Mouse (Mus musculus) ES-E14 (cell line): ENCODE measurements around the gene Srgap2. TPM values are rescaled to one million over a fixed set of nuclear protein-coding genes. Genes with fewer than 3 reads are reported as not detected.

ENCODE experiments used
- DNase-seq: peaks from one replicate; pipeline ENCODE4 v3.0.0-alpha.2; 2013; ENCODE audit warnings: low read depth, low spot score
- H3K27ac ChIP-seq: 2 replicates; pipeline ENCODE4 v1.5.1; 2012; ENCODE audit warnings: low read depth, mild to moderate bottlenecking, low read length, moderate library complexity, mixed read lengths; ENCODE audit not compliant: poor library complexity, insufficient read depth, severe bottlenecking
- H3K36me3 ChIP-seq: 2 replicates; pipeline ENCODE4 v1.6.1; 2012; ENCODE audit warnings: mild to moderate bottlenecking, low read length, moderate library complexity, mixed read lengths; ENCODE audit not compliant: control insufficient read depth, poor library complexity, insufficient read depth, severe bottlenecking
- H3K4me1 ChIP-seq, 2 experiments: fragments of 150-350 bp in 1 of 2; sonication (generic) in 1 of 2; 2 replicates each; pipeline ENCODE4 v1.6.1; 2012; ENCODE audit warnings: low read length in 2 of 2, mild to moderate bottlenecking in 1 of 2, mixed read lengths in 1 of 2; ENCODE audit not compliant: control insufficient read depth in 2 of 2, insufficient read depth in 2 of 2, poor library complexity in 1 of 2
- H3K4me3 ChIP-seq, 2 experiments: fragments of 150-350 bp in 1 of 2; sonication (generic) in 1 of 2; 2 replicates each; pipeline ENCODE4 v1.5.1; 2012; ENCODE audit warnings: low read length in 2 of 2, low read depth in 1 of 2, mild to moderate bottlenecking in 1 of 2, mixed read lengths in 1 of 2; ENCODE audit not compliant: insufficient read depth in 1 of 2, poor library complexity in 1 of 2, severe bottlenecking in 1 of 2
- H3K9ac ChIP-seq: 2 replicates; pipeline ENCODE4 v1.6.1; 2012; ENCODE audit warnings: low read depth, mild to moderate bottlenecking, low read length, mixed read lengths; ENCODE audit not compliant: poor library complexity, insufficient read depth, severe bottlenecking
- H3K9me3 ChIP-seq: fragments of 150-350 bp; sonication (generic); 2 replicates; pipeline ENCODE4 v1.6.1; 2012; ENCODE audit warnings: low read depth, mild to moderate bottlenecking, low read length; ENCODE audit not compliant: control insufficient read depth, insufficient read depth
- CHD2 ChIP-seq: IDR thresholded peaks from 2 replicates; pipeline ENCODE4 v1.6.1; 2014; ENCODE audit warnings: mild to moderate bottlenecking, low read depth, low read length, inconsistent platforms
- HCFC1 ChIP-seq: IDR thresholded peaks from 2 replicates; pipeline ENCODE4 v1.6.1; 2012; ENCODE audit warnings: low read length, inconsistent platforms, borderline replicate concordance; ENCODE audit not compliant: insufficient read depth
- MAFK ChIP-seq: IDR thresholded peaks from 2 replicates; pipeline ENCODE4 v1.6.1; 2014; ENCODE audit warnings: mild to moderate bottlenecking, low read depth, low read length, inconsistent platforms; ENCODE audit not compliant: insufficient read depth
- ZC3H11A ChIP-seq: IDR thresholded peaks from 2 replicates; pipeline ENCODE4 v1.6.1; 2012; ENCODE audit warnings: low read depth, mild to moderate bottlenecking, inconsistent platforms, low read length, borderline replicate concordance
- ZNF384 ChIP-seq: IDR thresholded peaks from 2 replicates; pipeline ENCODE4 v1.6.1; 2012; ENCODE audit warnings: low read depth, low read length, inconsistent platforms
- in situ Hi-C, 2 experiments: fragments of 600-800 bp; cut with MboI; formaldehyde crosslinking; loops; one replicate each; pipeline ENCODE4 v1.15.1; 2025; ENCODE audit warnings: low sequenced_read_pairs in 2 of 2, inconsistent platforms in 1 of 2; ENCODE audit not compliant: unreplicated experiment in 2 of 2
- total RNA-seq: library from RNA; depleted of rRNA; stranded (reverse); fragments of 300-350 nt; gene quantifications from 2 replicates; pipeline ENCODE4 v1.2.3, GENCODE M21; 2012

Gene Srgap2
- total RNA-seq, 1 experiment = 26.4 TPM

- H3K9ac ChIP-seq = no peak overlapping the region
- H3K36me3 ChIP-seq = no peaks in the 10 kb centered on the region
- H3K4me3 ChIP-seq = no peak overlapping the region
- no peak for DNase-seq
- no peaks in the 10 kb centered on the region for H3K9me3 ChIP-seq
- no peaks in the 10 kb centered on the region for H3K4me1 ChIP-seq
- TF ChIP-seq MAFK = no peak
- no peak for TF ChIP-seq ZNF384
- TF ChIP-seq ZC3H11A = no peak
- TF ChIP-seq CHD2 = no peak
- TF ChIP-seq HCFC1 = no peak
- peak overlapping the region; percentile 22; the same call in 1 of the 2 replicates for H3K27ac ChIP-seq
- in situ Hi-C loops = loop anchor here in 1 of 2 experiments (25.0 kb wide), 1 partner anchor 275 kb away; the partner anchor contains the start of gene Ikbke
Measured at GRCm38 (mm10) chr1:131562081-131562480, 34.9 kb upstream of the Srgap2 start.

- DNase-seq = no peak
- TF ChIP-seq HCFC1 (no peak), ZNF384 (no peak), MAFK (no peak), CHD2 (no peak), ZC3H11A (no peak)
- H3K9ac ChIP-seq = no peak overlapping the region
- no peaks in the 10 kb centered on the region for H3K4me1 ChIP-seq
- no peak overlapping the region for H3K4me3 ChIP-seq
- H3K9me3 ChIP-seq = no peaks in the 10 kb centered on the region
- H3K27ac ChIP-seq = no peak overlapping the region
- in situ Hi-C loops = loop anchor here in 1 of 2 experiments (25.0 kb wide), 1 partner anchor 273 kb away; the partner anchor contains the start of gene Ikbke
- no peaks in the 10 kb centered on the region for H3K36me3 ChIP-seq
Measured at GRCm38 (mm10) chr1:131560500-131560899, 33.3 kb upstream of the Srgap2 start.

- peak; percentile 68 for DNase-seq
- no peak overlapping the region for H3K9ac ChIP-seq
- no peak overlapping the region for H3K27ac ChIP-seq
Measured at GRCm38 (mm10) chr1:131555042-131555812, 28.1 kb upstream of the Srgap2 start.

GRCm38 (mm10) chr1:131553428-131553827, 26.3 kb upstream of the Srgap2 start:
- TF ChIP-seq ZNF384 (no peak), HCFC1 (no peak), ZC3H11A (no peak), MAFK (no peak)

More at GRCm38 (mm10) chr1:131555042-131555812, 28.1 kb upstream of the Srgap2 start:
- in situ Hi-C loops = loop anchor here (10.0 to 25.0 kb wide), 2 partner anchors 260 to 268 kb away; partner anchors contain the start of gene Ikbke (in 1 of the 2)
- Histone ChIP-seq H3K36me3 (no peaks in the 10 kb centered on the region), H3K4me3 (no peak overlapping the region), H3K9me3 (no peaks in the 10 kb centered on the region), H3K4me1 (peaks cover 0 to 3% of the 10 kb centered on the region in 2 experiments; a peak in 1 of 4 replicates)
- TF ChIP-seq ZC3H11A = peak; percentile 76; the same call in 1 of the 2 replicates
- no peak for TF ChIP-seq MAFK

More at GRCm38 (mm10) chr1:131553428-131553827, 26.3 kb upstream of the Srgap2 start:
- in situ Hi-C loops = loop anchor here (10.0 to 25.0 kb wide), 2 partner anchors 259 to 266 kb away; partner anchors contain the start of gene Ikbke (in 1 of the 2)
- no peak overlapping the region for H3K9ac ChIP-seq
- peaks cover 3 to 5% of the 10 kb centered on the region in 2 experiments; a peak in 2 of 4 replicates for H3K4me1 ChIP-seq
- no peak overlapping the region for H3K4me3 ChIP-seq
- no peak for DNase-seq
- H3K36me3 ChIP-seq = no peaks in the 10 kb centered on the region
- no peaks in the 10 kb centered on the region for H3K9me3 ChIP-seq
- no peak overlapping the region for H3K27ac ChIP-seq
